Mouse (Mus musculus): Measurements from ENCODE around the gene Kif1b. TPM values are rescaled to one million over a fixed set of nuclear protein-coding genes. Genes with fewer than 3 reads are reported as not detected.
"Not testable (repeated sequence)": the region's sequence is repeated elsewhere in the genome, so short reads cannot be mapped to it uniquely, and the experiment has no call there.

Gene Kif1b
- polyA plus RNA-seq, 1 experiment from 2014 or later, result 15.2 TPM

GRCm38 (mm10) chr4:149228682-149229081 is 78.8 kb downstream of the Kif1b start:
- ATAC-seq; H3K4me3 ChIP-seq (ENCODE audit: low read depth, low read length); H3K27me3 ChIP-seq (replicated peaks; ENCODE audit: control insufficient read depth, insufficient read depth, low read length); H3K27ac ChIP-seq (ENCODE audit: low read depth, low read length); H3K4me2 ChIP-seq (replicated peaks; ENCODE audit: low read depth); H3K4me1 ChIP-seq (replicated peaks; ENCODE audit: control insufficient read depth, insufficient read depth, low read length); H3K9me3 ChIP-seq (ENCODE audit: control insufficient read depth); H3K9ac ChIP-seq (ENCODE audit: low read depth, low read length): not testable (repeated sequence)
- peaks cover 25% of the 10 kb centered on the region for H3K36me3 ChIP-seq (ENCODE audit: control insufficient read depth, insufficient read depth)
- WGBS, result 95% methylated on average over 3 of the region's 3 CpGs
- TF ChIP-seq CTCF (IDR thresholded peaks at IDR 0.05; ENCODE audit: low read depth), result peak; percentile 22; the same call in 1 of the 2 replicates

GRCm38 (mm10) chr4:149228256-149228655 is 79.2 kb downstream of the Kif1b start:
- no peak overlapping the region for H3K4me3 ChIP-seq (ENCODE audit: low read depth, low read length)
- no peak overlapping the region for H3K9ac ChIP-seq (ENCODE audit: low read depth, low read length)
- no peaks in the 10 kb centered on the region for H3K9me3 ChIP-seq (ENCODE audit: control insufficient read depth)
- H3K27me3 ChIP-seq (replicated peaks; ENCODE audit: control insufficient read depth, insufficient read depth, low read length), result no peaks in the 10 kb centered on the region
- TF ChIP-seq CTCF (IDR thresholded peaks at IDR 0.05; ENCODE audit: low read depth), result no peak
- no peak overlapping the region for H3K27ac ChIP-seq (ENCODE audit: low read depth, low read length)
- 90% methylated on average over 3 of the region's 3 CpGs for WGBS
- ATAC-seq, result no peak
- H3K36me3 ChIP-seq (ENCODE audit: control insufficient read depth, insufficient read depth), result peaks cover 29% of the 10 kb centered on the region
- no peak overlapping the region for H3K4me2 ChIP-seq (replicated peaks; ENCODE audit: low read depth)
- H3K4me1 ChIP-seq (replicated peaks; ENCODE audit: control insufficient read depth, insufficient read depth, low read length), result no peaks in the 10 kb centered on the region

GRCm38 (mm10) chr4:149226311-149226710 is 81.2 kb downstream of the Kif1b start:
- ATAC-seq, result no peak
- Histone ChIP-seq H3K4me3 (ENCODE audit: low read depth, low read length) (no peak overlapping the region), H3K9me3 (ENCODE audit: control insufficient read depth) (no peaks in the 10 kb centered on the region), H3K27ac (ENCODE audit: low read depth, low read length) (no peak overlapping the region), H3K9ac (ENCODE audit: low read depth, low read length) (no peak overlapping the region), H3K27me3 (replicated peaks; ENCODE audit: control insufficient read depth, insufficient read depth, low read length) (no peaks in the 10 kb centered on the region), H3K36me3 (ENCODE audit: control insufficient read depth, insufficient read depth) (peaks cover 47% of the 10 kb centered on the region), H3K4me1 (replicated peaks; ENCODE audit: control insufficient read depth, insufficient read depth, low read length) (no peaks in the 10 kb centered on the region), H3K4me2 (replicated peaks; ENCODE audit: low read depth) (no peak overlapping the region)
- 85% methylated on average over 3 of the region's 3 CpGs for WGBS
- TF ChIP-seq CTCF (IDR thresholded peaks at IDR 0.05; ENCODE audit: low read depth), result no peak

DNA sequence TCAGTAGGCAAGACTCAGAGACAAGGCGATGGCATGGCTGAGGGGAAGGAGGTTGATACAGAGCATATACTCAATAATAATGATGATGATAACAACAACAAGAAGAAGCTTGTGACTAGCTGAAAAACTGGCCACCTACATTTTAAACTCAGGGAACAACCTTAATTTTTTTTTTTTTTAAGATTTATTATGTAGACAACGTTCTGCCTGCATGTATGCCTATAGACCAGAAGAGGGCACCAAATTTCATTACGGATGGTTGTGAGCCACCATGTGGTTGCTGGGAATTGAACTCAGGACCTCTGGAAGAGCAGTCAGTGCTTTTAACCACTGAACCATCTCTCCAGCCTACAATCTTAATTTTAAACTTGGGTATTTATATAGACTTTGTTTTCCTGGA is 84.0 kb downstream of the Kif1b start:
- Histone ChIP-seq H3K27ac (ENCODE audit: low read depth, low read length) (no peak overlapping the region), H3K9ac (ENCODE audit: low read depth, low read length) (no peak overlapping the region), H3K36me3 (ENCODE audit: control insufficient read depth, insufficient read depth) (peaks cover 65% of the 10 kb centered on the region), H3K27me3 (replicated peaks; ENCODE audit: control insufficient read depth, insufficient read depth, low read length) (no peaks in the 10 kb centered on the region), H3K9me3 (ENCODE audit: control insufficient read depth) (no peaks in the 10 kb centered on the region), H3K4me2 (replicated peaks; ENCODE audit: low read depth) (no peak overlapping the region), H3K4me3 (ENCODE audit: low read depth, low read length) (no peak overlapping the region), H3K4me1 (replicated peaks; ENCODE audit: control insufficient read depth, insufficient read depth, low read length) (no peaks in the 10 kb centered on the region)
- 98% methylated on average over 3 of the region's 3 CpGs for WGBS
- ATAC-seq, result no peak
- TF ChIP-seq CTCF (IDR thresholded peaks at IDR 0.05; ENCODE audit: low read depth), result peak; percentile 35

- ATAC-seq, result no peak
- 92% methylated on average over 17 of the region's 17 CpGs for WGBS
- H3K27me3 ChIP-seq (replicated peaks; ENCODE audit: control insufficient read depth, insufficient read depth, low read length), result no peaks in the 10 kb centered on the region
- no peak overlapping the region for H3K27ac ChIP-seq (ENCODE audit: low read depth, low read length)
- H3K9ac ChIP-seq (ENCODE audit: low read depth, low read length), result no peak overlapping the region
- H3K9me3 ChIP-seq (ENCODE audit: control insufficient read depth), result no peaks in the 10 kb centered on the region
- no peak overlapping the region for H3K4me2 ChIP-seq (replicated peaks; ENCODE audit: low read depth)
- no peak for TF ChIP-seq CTCF (IDR thresholded peaks at IDR 0.05; ENCODE audit: low read depth)
- no peak overlapping the region for H3K4me3 ChIP-seq (ENCODE audit: low read depth, low read length)
- 0 out of 2 replicates have a peak, but pooled peaks cover 4% of the 10 kb centered on the region for H3K4me1 ChIP-seq (replicated peaks; ENCODE audit: control insufficient read depth, insufficient read depth, low read length)
- H3K36me3 ChIP-seq (ENCODE audit: control insufficient read depth, insufficient read depth), result peaks cover 56% of the 10 kb centered on the region
These were observed 87.0 kb downstream of the Kif1b start for GRCm38 (mm10) chr4:149220481-149220880.

GRCm38 (mm10) chr4:149220042-149220473 is 87.4 kb downstream of the Kif1b start:
- ATAC-seq, result no peak
- WGBS, result 71% methylated on average over 5 of the region's 5 CpGs
- H3K27ac ChIP-seq (ENCODE audit: low read depth, low read length), result no peak overlapping the region

More at GRCm38 (mm10) chr4:149220042-149220473, 87.4 kb downstream of the Kif1b start:
- Histone ChIP-seq H3K4me3 (ENCODE audit: low read depth, low read length) (no peak overlapping the region), H3K36me3 (ENCODE audit: control insufficient read depth, insufficient read depth) (peaks cover 53% of the 10 kb centered on the region), H3K4me2 (replicated peaks; ENCODE audit: low read depth) (no peak overlapping the region), H3K9ac (ENCODE audit: low read depth, low read length) (no peak overlapping the region), H3K4me1 (replicated peaks; ENCODE audit: control insufficient read depth, insufficient read depth, low read length) (peaks cover 6% of the 10 kb centered on the region; the same call in 1 of the 2 replicates), H3K9me3 (ENCODE audit: control insufficient read depth) (no peaks in the 10 kb centered on the region), H3K27me3 (replicated peaks; ENCODE audit: control insufficient read depth, insufficient read depth, low read length) (no peaks in the 10 kb centered on the region)
- no peak for TF ChIP-seq CTCF (IDR thresholded peaks at IDR 0.05; ENCODE audit: low read depth)

Data from intestine, postnatal 0 days (tissue).